Mouse (Mus musculus) midbrain, embryonic 15.5 days (tissue): ENCODE measurements around the gene Serac1. TPM values are rescaled to one million over a fixed set of nuclear protein-coding genes. Genes with fewer than 3 reads are reported as not detected.
A peak's percentile ranks its signal among the peaks of the same experiment; 100 is the strongest.

Experiments
- ATAC-seq: fragments of 200-750 bp; cut with Nextera tagmentation; replicated peaks from 2 replicates; pipeline ENCODE4 v1.8.0; 2017; ENCODE audit warnings: moderate TSS enrichment
- H3K27ac ChIP-seq: fragments of 300-500 bp; sonication (generic); 2 replicates; pipeline ENCODE4 v1.5.1; 2015; ENCODE audit warnings: mild to moderate bottlenecking, inconsistent platforms
- H3K27me3 ChIP-seq: fragments of 300-500 bp; sonication (generic); replicated peaks from 2 replicates; pipeline ENCODE4 v1.6.1; 2015; ENCODE audit warnings: inconsistent platforms
- H3K36me3 ChIP-seq: fragments of 300-500 bp; sonication (generic); replicated peaks from 2 replicates; pipeline ENCODE4 v1.6.1; 2015; ENCODE audit warnings: inconsistent platforms
- H3K4me1 ChIP-seq: fragments of 300-500 bp; sonication (generic); 2 replicates; pipeline ENCODE4 v1.6.1; 2015; ENCODE audit warnings: inconsistent platforms
- H3K4me2 ChIP-seq: fragments of 300-500 bp; sonication (generic); 2 replicates; pipeline ENCODE4 v1.6.1; 2015; ENCODE audit warnings: inconsistent platforms, mild to moderate bottlenecking, moderate library complexity
- H3K4me3 ChIP-seq: fragments of 300-500 bp; sonication (generic); 2 replicates; pipeline ENCODE4 v1.5.1; 2015; ENCODE audit warnings: mild to moderate bottlenecking, inconsistent platforms
- H3K9ac ChIP-seq: fragments of 300-500 bp; sonication (generic); 2 replicates; pipeline ENCODE4 v1.6.1; 2015; ENCODE audit warnings: mild to moderate bottlenecking, inconsistent platforms
- H3K9me3 ChIP-seq: fragments of 300-500 bp; sonication (generic); 2 replicates; pipeline ENCODE4 v1.6.1; 2016; ENCODE audit warnings: inconsistent platforms
- WGBS: fragments of 180-500 bp; shearing (Covaris S2); methylation state at CpG from one replicate; pipeline ENCODE4 v1.1.7; 2015; ENCODE audit warnings: mixed read lengths; 5-methylcytosine and 5-hydroxymethylcytosine counted together
- polyA plus RNA-seq: library from polyadenylated mRNA; unstranded; fragments of >200 nt; fragmentation: Nextera tagmentation; extraction: Ambion mirVana; gene quantifications from 2 replicates; pipeline ENCODE4 v1.2.1, GENCODE M21; 2015

Serac1 gene
- polyA plus RNA-seq, 1 experiment from 2014 or later = 14.8 TPM

- H3K4me3 ChIP-seq = no peak overlapping the region
- 89% methylated on average over 4 of the region's 4 CpGs for WGBS
- no peak for ATAC-seq
Measured at GRCm38 (mm10) chr17:6014985-6015384, 64.6 kb downstream of the Serac1 start.

GRCm38 (mm10) chr17:6013079-6013478 is 66.5 kb downstream of the Serac1 start:
- no peaks in the 10 kb centered on the region for H3K9me3 ChIP-seq
- 79% methylated on average over 4 of the region's 4 CpGs for WGBS
- no peaks in the 10 kb centered on the region for H3K27me3 ChIP-seq
- no peaks in the 10 kb centered on the region for H3K36me3 ChIP-seq
- no peak overlapping the region for H3K9ac ChIP-seq
- no peak overlapping the region for H3K4me2 ChIP-seq
- no peak overlapping the region for H3K4me3 ChIP-seq
- H3K4me1 ChIP-seq = no peaks in the 10 kb centered on the region
- ATAC-seq = no peak
- H3K27ac ChIP-seq = no peak overlapping the region

More at GRCm38 (mm10) chr17:6014985-6015384, 64.6 kb downstream of the Serac1 start:
- H3K4me2 ChIP-seq = no peak overlapping the region
- H3K27me3 ChIP-seq = no peaks in the 10 kb centered on the region
- no peaks in the 10 kb centered on the region for H3K36me3 ChIP-seq
- H3K4me1 ChIP-seq = no peaks in the 10 kb centered on the region
- H3K9ac ChIP-seq = no peak overlapping the region
- no peak overlapping the region for H3K27ac ChIP-seq
- no peaks in the 10 kb centered on the region for H3K9me3 ChIP-seq

GRCm38 (mm10) chr17:6009606-6010005 is 69.9 kb downstream of the Serac1 start:
- WGBS = 90% methylated on average over 4 of the region's 4 CpGs
- Histone ChIP-seq H3K36me3 (no peaks in the 10 kb centered on the region), H3K4me3 (no peak overlapping the region), H3K4me2 (no peak overlapping the region), H3K9ac (no peak overlapping the region), H3K4me1 (peaks cover 11% of the 10 kb centered on the region), H3K27ac (no peak overlapping the region), H3K9me3 (no peaks in the 10 kb centered on the region), H3K27me3 (no peaks in the 10 kb centered on the region)
- no peak for ATAC-seq

- H3K4me2 ChIP-seq = no peak overlapping the region
- H3K9ac ChIP-seq = no peak overlapping the region
- ATAC-seq = no peak
- 86% methylated on average over 11 of the region's 11 CpGs for WGBS
- no peaks in the 10 kb centered on the region for H3K9me3 ChIP-seq
- no peak overlapping the region for H3K27ac ChIP-seq
- no peaks in the 10 kb centered on the region for H3K36me3 ChIP-seq
- no peak overlapping the region for H3K4me3 ChIP-seq
- H3K27me3 ChIP-seq = no peaks in the 10 kb centered on the region
- H3K4me1 ChIP-seq = peaks cover 11% of the 10 kb centered on the region
Measured at GRCm38 (mm10) chr17:6008590-6008989, 71.0 kb downstream of the Serac1 start.

GRCm38 (mm10) chr17:6007902-6008301 is 71.6 kb downstream of the Serac1 start:
- 90% methylated on average over 9 of the region's 9 CpGs for WGBS
- no peaks in the 10 kb centered on the region for H3K27me3 ChIP-seq
- H3K9ac ChIP-seq = no peak overlapping the region
- no peak for ATAC-seq
- no peaks in the 10 kb centered on the region for H3K9me3 ChIP-seq
- H3K36me3 ChIP-seq = no peaks in the 10 kb centered on the region
- H3K4me2 ChIP-seq = no peak overlapping the region
- no peak overlapping the region for H3K27ac ChIP-seq
- peaks cover 11% of the 10 kb centered on the region for H3K4me1 ChIP-seq
- H3K4me3 ChIP-seq = no peak overlapping the region

GRCm38 (mm10) chr17:6007101-6007780 is 72.3 kb downstream of the Serac1 start:
- 82% methylated on average over 5 of the region's 5 CpGs for WGBS
- ATAC-seq = no peak
- H3K36me3 ChIP-seq = no peaks in the 10 kb centered on the region

GRCm38 (mm10) chr17:6005638-6006471 is 73.7 kb downstream of the Serac1 start:
- Histone ChIP-seq H3K27ac (peak overlapping the region; percentile 13; the same call in 1 of the 2 replicates), H3K27me3 (no peaks in the 10 kb centered on the region), H3K4me3 (no peak overlapping the region), H3K36me3 (no peaks in the 10 kb centered on the region), H3K4me1 (peaks cover 11% of the 10 kb centered on the region), H3K4me2 (no peak overlapping the region), H3K9me3 (no peaks in the 10 kb centered on the region), H3K9ac (no peak overlapping the region)
- peak; percentile 67; the same call in 1 of the 2 replicates for ATAC-seq
- 26% methylated on average over 14 of the region's 14 CpGs for WGBS

More at GRCm38 (mm10) chr17:6007101-6007780, 72.3 kb downstream of the Serac1 start:
- no peak overlapping the region for H3K4me2 ChIP-seq
- H3K27me3 ChIP-seq = no peaks in the 10 kb centered on the region
- no peaks in the 10 kb centered on the region for H3K9me3 ChIP-seq
- H3K4me3 ChIP-seq = no peak overlapping the region
- H3K9ac ChIP-seq = no peak overlapping the region
- no peak overlapping the region for H3K27ac ChIP-seq
- H3K4me1 ChIP-seq = peaks cover 11% of the 10 kb centered on the region

DNA sequence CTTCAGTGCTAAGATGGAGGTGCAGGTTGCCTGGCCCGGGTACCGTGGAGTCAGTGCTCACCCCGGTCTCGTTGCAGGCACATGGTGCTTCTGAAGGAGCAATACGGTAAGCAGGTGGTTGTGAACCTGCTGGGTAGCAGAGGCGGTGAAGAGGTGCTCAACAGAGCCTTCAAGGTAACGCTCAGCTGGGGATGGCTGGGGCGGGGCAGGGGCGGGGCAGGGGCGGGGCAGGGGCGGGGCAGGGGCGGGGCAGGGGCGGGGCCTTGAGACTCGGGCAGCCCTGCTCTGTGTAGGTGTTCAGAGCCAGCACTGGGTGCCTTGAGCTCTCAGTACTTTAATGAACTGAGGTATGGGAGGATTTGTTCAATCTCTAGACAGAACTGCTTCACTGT is 74.3 kb downstream of the Serac1 start:
- H3K9ac ChIP-seq = no peak overlapping the region
- H3K27ac ChIP-seq = no peak overlapping the region
- 13% methylated on average over 14 of the region's 14 CpGs for WGBS

DNA sequence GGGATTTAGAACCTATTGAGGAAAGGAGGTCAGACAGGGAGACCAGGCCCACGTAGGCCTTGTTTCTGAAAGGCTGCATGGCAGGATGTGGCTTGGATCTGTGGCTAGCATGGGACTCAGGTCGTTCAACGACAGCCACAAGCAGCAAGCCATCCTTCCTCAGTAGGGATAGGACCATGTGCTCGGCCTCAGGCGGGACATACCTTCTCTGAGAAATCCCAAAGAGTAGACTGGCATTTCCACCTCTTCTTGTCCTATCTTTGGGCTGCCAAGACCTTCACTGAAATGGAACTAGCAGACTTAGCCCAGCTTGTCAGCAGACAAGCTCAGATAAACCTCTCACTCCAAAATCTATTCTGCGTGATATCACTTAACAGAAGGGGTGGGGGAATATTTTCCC is 75.9 kb downstream of the Serac1 start:
- no peak for ATAC-seq
- no peak overlapping the region for H3K27ac ChIP-seq
- H3K9ac ChIP-seq = no peak overlapping the region
- H3K4me2 ChIP-seq = no peak overlapping the region
- no peaks in the 10 kb centered on the region for H3K9me3 ChIP-seq
- no peaks in the 10 kb centered on the region for H3K27me3 ChIP-seq
- H3K4me1 ChIP-seq = peaks cover 11% of the 10 kb centered on the region
- WGBS = 86% methylated on average over 6 of the region's 6 CpGs
- H3K4me3 ChIP-seq = no peak overlapping the region
- no peaks in the 10 kb centered on the region for H3K36me3 ChIP-seq

More for the DNA sequence above, 74.3 kb downstream of the Serac1 start:
- Histone ChIP-seq H3K4me1 (peaks cover 11% of the 10 kb centered on the region), H3K27me3 (no peaks in the 10 kb centered on the region), H3K4me3 (no peak overlapping the region), H3K9me3 (no peaks in the 10 kb centered on the region), H3K36me3 (no peaks in the 10 kb centered on the region), H3K4me2 (no peak overlapping the region)
- peak; percentile 54; the same call in 1 of the 2 replicates for ATAC-seq

DNA sequence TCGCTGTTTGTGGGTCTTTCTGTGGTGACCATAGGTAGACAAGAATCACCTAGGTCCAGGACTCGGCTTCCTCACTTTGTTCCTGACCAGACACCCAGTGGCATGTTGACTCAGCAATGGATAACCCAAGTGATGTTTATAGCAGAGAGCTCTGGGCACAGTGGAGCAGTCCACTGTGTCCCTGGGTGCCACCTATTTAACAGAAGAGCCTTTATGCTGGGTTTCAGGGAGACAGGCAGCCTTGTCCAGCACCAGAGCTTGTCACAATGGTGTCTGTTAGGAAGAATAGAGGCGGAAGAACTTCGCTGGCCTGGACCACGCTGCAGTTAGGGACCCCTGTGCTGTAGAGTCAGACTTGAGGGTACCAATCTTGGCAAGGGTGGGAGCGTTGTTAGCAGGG is 77.0 kb downstream of the Serac1 start:
- Histone ChIP-seq H3K4me3 (no peak overlapping the region), H3K27me3 (no peaks in the 10 kb centered on the region), H3K9ac (no peak overlapping the region), H3K9me3 (no peaks in the 10 kb centered on the region), H3K36me3 (no peaks in the 10 kb centered on the region), H3K27ac (no peak overlapping the region), H3K4me1 (peaks cover 11% of the 10 kb centered on the region), H3K4me2 (no peak overlapping the region)
- no peak for ATAC-seq
- WGBS = 93% methylated on average over 6 of the region's 6 CpGs

- Histone ChIP-seq H3K9me3 (no peaks in the 10 kb centered on the region), H3K27me3 (no peaks in the 10 kb centered on the region), H3K4me3 (no peak overlapping the region), H3K9ac (no peak overlapping the region), H3K36me3 (no peaks in the 10 kb centered on the region), H3K4me1 (peaks cover 11% of the 10 kb centered on the region), H3K27ac (no peak overlapping the region), H3K4me2 (no peak overlapping the region)
- ATAC-seq = no peak
- WGBS = 83% methylated on average over 7 of the region's 7 CpGs
Measured at GRCm38 (mm10) chr17:6001836-6002235, 77.7 kb downstream of the Serac1 start.

DNA sequence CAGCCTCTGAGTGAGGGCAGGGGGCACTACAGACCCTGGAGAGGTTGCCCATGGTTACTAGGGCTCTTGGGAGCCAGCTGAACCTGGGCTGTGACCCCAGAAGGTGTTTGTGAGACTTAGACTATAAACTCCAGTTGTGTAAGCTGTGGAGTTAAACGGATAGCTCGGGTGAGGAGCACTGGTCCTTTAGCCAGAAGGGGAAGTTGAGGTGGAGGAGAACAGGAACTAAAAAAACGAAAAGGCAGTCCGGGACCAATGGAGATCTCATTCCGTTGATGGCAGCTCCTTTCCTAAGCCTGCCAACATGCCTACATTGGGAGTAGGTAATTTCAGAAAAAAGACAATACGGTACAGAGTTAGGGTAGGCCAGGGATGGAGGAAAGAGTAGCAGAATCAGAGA is 78.2 kb downstream of the Serac1 start:
- Histone ChIP-seq H3K9me3 (no peaks in the 10 kb centered on the region), H3K27me3 (no peaks in the 10 kb centered on the region), H3K4me2 (no peak overlapping the region), H3K4me3 (no peak overlapping the region), H3K27ac (no peak overlapping the region), H3K9ac (no peak overlapping the region), H3K4me1 (peaks cover 10% of the 10 kb centered on the region), H3K36me3 (no peaks in the 10 kb centered on the region)
- WGBS = 89% methylated on average over 6 of the region's 6 CpGs
- no peak for ATAC-seq
